Mouse (Mus musculus): ENCODE measurements around the gene Amph. TPM values are rescaled to one million over a fixed set of nuclear protein-coding genes. Genes with fewer than 3 reads are reported as not detected.

Gene Amph
- total and polyA plus RNA-seq, 2 experiments from 2014 or later: 63.8 to 110 TPM

DNA sequence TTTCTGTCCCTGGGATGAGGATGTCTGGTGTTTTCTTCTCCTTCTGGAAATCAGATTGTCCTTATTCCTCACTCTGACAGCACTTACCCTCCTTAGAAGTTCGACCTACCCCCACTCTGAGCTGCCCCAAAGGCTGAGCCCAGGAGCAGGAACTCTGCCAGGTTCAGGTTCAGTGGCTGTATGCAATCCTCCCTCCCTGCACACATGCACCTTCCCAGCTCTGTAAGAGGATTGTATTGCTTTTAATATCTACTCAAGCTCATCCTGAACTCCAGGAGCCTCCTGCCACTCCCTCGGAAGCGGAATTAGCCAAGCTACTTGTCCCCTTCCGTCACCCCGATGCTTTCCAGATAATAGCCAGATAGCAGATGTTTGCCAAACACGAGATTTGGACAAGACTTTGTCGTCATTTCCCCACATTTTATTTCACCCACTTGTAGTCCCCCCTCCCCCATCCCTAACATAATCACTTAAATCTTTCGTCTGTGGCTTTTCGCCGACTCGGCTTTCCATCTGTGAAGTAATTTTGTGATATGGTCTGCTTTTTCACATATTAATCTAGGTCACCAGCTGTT, 1.7 kb downstream of the Amph start:
- no peaks in the 10 kb centered on the region for H3K27me3 ChIP-seq (ENCODE audit: insufficient read depth, low read length)
- ATAC-seq (ENCODE audit: low FRiP score) (no peak), DNase-seq (ENCODE audit: low spot score) (peak; percentile 15)
- peak overlapping the region; percentile 91; the same call in 1 of the 2 replicates for H3K9ac ChIP-seq (replicated peaks; ENCODE audit: low read length, poor library complexity, severe bottlenecking)
- H3K4me2 ChIP-seq (ENCODE audit: low read depth, low read length, poor library complexity, severe bottlenecking): peak overlapping the region; percentile 65
- H3K4me3 ChIP-seq (ENCODE audit: low read depth, low read length): peak overlapping the region; percentile 93
- 53% methylated on average over 11 of the region's 11 CpGs for WGBS
- H3K36me3 ChIP-seq (ENCODE audit: insufficient read depth, low read length): no peaks in the 10 kb centered on the region
- 0 out of 2 replicates have a peak overlapping the region, but pooled peaks have one; percentile 18 for H3K27ac ChIP-seq (ENCODE audit: low read depth, low read length)
- H3K9me3 ChIP-seq (ENCODE audit: low read length): no peaks in the 10 kb centered on the region
- peaks cover 10% of the 10 kb centered on the region for H3K4me1 ChIP-seq (ENCODE audit: insufficient read depth, low read length)
- no peak for TF ChIP-seq CTCF (IDR thresholded peaks at IDR 0.05)

DNA sequence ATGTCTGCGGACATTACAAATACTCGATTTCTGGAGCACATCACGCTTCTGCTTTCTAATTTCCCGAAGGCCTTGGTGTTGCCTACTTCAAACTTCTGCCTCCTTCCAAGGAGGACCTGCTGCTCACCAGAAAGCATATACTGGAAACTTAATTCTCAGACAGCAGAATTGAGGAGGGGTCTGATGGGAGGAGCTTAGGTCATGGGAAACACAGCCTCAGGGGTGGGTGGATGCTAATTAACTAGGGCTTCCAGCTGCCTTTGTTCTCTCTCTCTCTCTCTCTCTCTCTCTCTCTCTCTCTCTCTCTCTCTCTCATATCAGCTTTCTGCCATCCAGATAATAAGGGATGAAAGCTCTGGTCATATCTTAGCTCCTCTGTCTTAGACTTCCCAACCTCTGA, 5.6 kb downstream of the Amph start:
- peaks cover 10% of the 10 kb centered on the region for H3K4me1 ChIP-seq (ENCODE audit: insufficient read depth, low read length)
- H3K36me3 ChIP-seq (ENCODE audit: insufficient read depth, low read length): no peaks in the 10 kb centered on the region
- 80% methylated on average over 4 of the region's 4 CpGs for WGBS
- no peak for TF ChIP-seq CTCF (IDR thresholded peaks at IDR 0.05)
- H3K9me3 ChIP-seq (ENCODE audit: low read length): no peaks in the 10 kb centered on the region
- ATAC-seq (ENCODE audit: low FRiP score): no peak
- H3K4me3 ChIP-seq (ENCODE audit: low read depth, low read length): no peak overlapping the region
- no peak overlapping the region for H3K4me2 ChIP-seq (ENCODE audit: low read depth, low read length, poor library complexity, severe bottlenecking)
- no peaks in the 10 kb centered on the region for H3K27me3 ChIP-seq (ENCODE audit: insufficient read depth, low read length)
- no peak overlapping the region for H3K27ac ChIP-seq (ENCODE audit: low read depth, low read length)
- DNase-seq (ENCODE audit: low spot score): no peak
- H3K9ac ChIP-seq (replicated peaks; ENCODE audit: low read length, poor library complexity, severe bottlenecking): no peak overlapping the region

DNA sequence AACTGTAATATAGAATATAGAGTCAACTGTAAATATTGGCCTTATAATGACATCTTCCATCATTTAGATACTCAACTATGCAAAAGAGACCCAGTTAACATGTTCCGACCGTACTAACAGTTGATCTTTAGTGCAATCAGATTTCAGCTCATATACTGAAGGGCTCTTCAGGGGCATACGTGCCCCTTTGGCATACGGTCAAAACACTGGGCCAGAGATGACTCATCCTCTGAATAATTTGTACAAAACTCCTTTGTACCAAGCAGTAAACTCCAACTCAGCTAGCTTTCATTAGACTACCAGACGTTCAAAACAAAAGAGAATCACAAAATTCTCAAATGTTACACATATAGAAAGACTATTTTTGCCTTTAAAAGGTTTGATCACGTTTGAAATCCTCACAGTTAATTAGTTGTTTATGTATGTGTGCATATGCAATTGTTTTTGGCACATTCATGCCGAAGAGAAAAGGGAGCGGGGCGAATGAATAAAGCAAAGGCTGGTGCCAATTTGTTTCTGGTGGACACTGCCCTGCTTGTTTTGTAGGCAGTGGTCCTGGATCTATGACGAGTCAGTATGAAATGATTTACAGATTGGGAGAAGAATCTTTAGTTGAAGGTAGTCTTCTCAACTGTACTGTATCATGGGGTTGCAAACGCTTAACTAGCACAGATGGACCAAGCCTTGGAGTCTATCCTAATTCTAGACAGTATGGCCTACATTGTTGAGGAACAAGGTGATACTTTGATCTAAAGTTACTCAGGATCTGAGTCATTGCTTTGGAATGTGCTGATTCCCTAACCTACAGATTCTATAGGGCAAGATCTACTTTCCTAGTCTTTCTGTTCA, 8.3 kb downstream of the Amph start:
- no peak for TF ChIP-seq CTCF (IDR thresholded peaks at IDR 0.05)
- no peak overlapping the region for H3K9ac ChIP-seq (replicated peaks; ENCODE audit: low read length, poor library complexity, severe bottlenecking)
- no peak for ATAC-seq (ENCODE audit: low FRiP score)

DNA sequence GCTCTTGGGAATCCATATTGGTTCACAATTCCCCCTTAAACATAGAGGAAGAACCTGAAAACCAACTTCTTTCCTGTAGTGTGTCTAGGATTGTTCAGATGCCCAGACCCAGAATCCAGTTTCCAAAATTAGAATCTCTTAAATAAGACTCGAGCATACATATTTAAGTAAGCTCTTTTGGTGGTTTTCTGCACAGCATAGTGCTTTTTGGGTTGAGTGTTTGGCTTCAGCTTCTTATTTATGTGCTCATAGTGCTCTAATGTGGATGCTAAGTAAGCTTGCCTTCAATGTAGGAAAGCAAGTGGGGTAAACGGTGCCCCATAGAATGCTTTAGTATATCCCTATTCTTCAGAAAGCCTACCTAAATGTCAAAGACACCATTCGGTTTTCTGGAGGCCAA, 9.0 kb downstream of the Amph start:
- Histone ChIP-seq H3K9ac (replicated peaks; ENCODE audit: low read length, poor library complexity, severe bottlenecking) (no peak overlapping the region), H3K4me3 (ENCODE audit: low read depth, low read length) (no peak overlapping the region), H3K27ac (ENCODE audit: low read depth, low read length) (no peak overlapping the region), H3K9me3 (ENCODE audit: low read length) (no peaks in the 10 kb centered on the region), H3K27me3 (ENCODE audit: insufficient read depth, low read length) (no peaks in the 10 kb centered on the region), H3K36me3 (ENCODE audit: insufficient read depth, low read length) (no peaks in the 10 kb centered on the region), H3K4me2 (ENCODE audit: low read depth, low read length, poor library complexity, severe bottlenecking) (no peak overlapping the region), H3K4me1 (ENCODE audit: insufficient read depth, low read length) (no peaks in the 10 kb centered on the region)
- ATAC-seq (ENCODE audit: low FRiP score) (no peak), DNase-seq (ENCODE audit: low spot score) (no peak)
- TF ChIP-seq CTCF (IDR thresholded peaks at IDR 0.05): no peak
- WGBS: 91% methylated on average over 3 of the region's 3 CpGs

More for the DNA sequence above, 8.3 kb downstream of the Amph start:
- WGBS: 85% methylated on average over 11 of the region's 11 CpGs
- no peaks in the 10 kb centered on the region for H3K36me3 ChIP-seq (ENCODE audit: insufficient read depth, low read length)
- H3K9me3 ChIP-seq (ENCODE audit: low read length): no peaks in the 10 kb centered on the region
- H3K27ac ChIP-seq (ENCODE audit: low read depth, low read length): no peak overlapping the region
- no peak overlapping the region for H3K4me2 ChIP-seq (ENCODE audit: low read depth, low read length, poor library complexity, severe bottlenecking)
- DNase-seq (ENCODE audit: low spot score): peak; percentile 50
- H3K4me1 ChIP-seq (ENCODE audit: insufficient read depth, low read length): no peaks in the 10 kb centered on the region
- H3K27me3 ChIP-seq (ENCODE audit: insufficient read depth, low read length): no peaks in the 10 kb centered on the region
- no peak overlapping the region for H3K4me3 ChIP-seq (ENCODE audit: low read depth, low read length)

DNA sequence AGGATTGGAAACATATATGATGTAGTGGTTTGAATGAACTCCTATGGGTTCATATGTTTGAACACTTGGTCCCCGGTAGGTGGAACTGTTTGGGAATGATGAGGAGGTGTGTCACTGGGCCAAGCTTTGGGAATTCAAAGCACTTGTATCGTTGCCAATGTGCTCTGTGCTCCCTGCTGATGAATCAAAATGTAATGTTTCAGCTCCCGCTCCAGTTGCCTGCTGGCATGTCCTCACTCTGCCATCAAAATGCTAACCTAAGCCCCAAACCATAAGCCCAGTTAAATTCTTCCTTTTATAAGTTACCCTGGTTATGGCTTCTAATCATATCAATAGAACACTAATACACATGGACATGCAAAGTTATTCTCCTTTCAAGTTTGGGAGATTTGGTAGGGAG, 24.6 kb downstream of the Amph start:
- no peaks in the 10 kb centered on the region for H3K36me3 ChIP-seq (ENCODE audit: insufficient read depth, low read length)
- 82% methylated on average over 3 of the region's 3 CpGs for WGBS
- no peak overlapping the region for H3K27ac ChIP-seq (ENCODE audit: low read depth, low read length)
- DNase-seq (ENCODE audit: low spot score): no peak
- no peak overlapping the region for H3K9ac ChIP-seq (replicated peaks; ENCODE audit: low read length, poor library complexity, severe bottlenecking)
- no peak for TF ChIP-seq CTCF (IDR thresholded peaks at IDR 0.05)
- H3K4me2 ChIP-seq (ENCODE audit: low read depth, low read length, poor library complexity, severe bottlenecking): no peak overlapping the region
- no peaks in the 10 kb centered on the region for H3K4me1 ChIP-seq (ENCODE audit: insufficient read depth, low read length)
- H3K9me3 ChIP-seq (ENCODE audit: low read length): no peaks in the 10 kb centered on the region
- no peaks in the 10 kb centered on the region for H3K27me3 ChIP-seq (ENCODE audit: insufficient read depth, low read length)
- no peak overlapping the region for H3K4me3 ChIP-seq (ENCODE audit: low read depth, low read length)
- no peak for ATAC-seq (ENCODE audit: low FRiP score)

DNA sequence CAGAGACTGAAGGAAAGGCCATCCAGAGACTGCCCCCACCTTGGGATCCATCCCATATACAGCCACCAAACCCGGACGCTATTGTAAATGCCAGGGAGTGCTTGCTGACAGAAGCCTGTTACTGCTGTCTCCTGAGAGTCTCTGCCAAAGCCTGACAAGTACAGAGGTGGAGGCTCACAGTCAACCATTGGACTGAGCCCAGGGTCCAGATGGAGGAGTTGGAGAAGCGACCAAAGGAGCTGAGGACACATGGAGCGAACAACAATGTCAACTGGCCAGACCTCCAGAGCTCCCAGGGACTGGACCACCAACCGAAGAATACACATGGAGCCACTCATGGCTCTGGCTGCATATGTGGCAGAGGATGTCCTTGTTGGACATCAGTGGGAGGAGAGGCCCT, 26.3 kb downstream of the Amph start:
- H3K27me3 ChIP-seq (ENCODE audit: insufficient read depth, low read length): no peaks in the 10 kb centered on the region
- TF ChIP-seq CTCF (IDR thresholded peaks at IDR 0.05): no peak
- over 99% methylated on average over 5 of the region's 5 CpGs for WGBS
- H3K9me3 ChIP-seq (ENCODE audit: low read length): no peaks in the 10 kb centered on the region
- ATAC-seq (ENCODE audit: low FRiP score): no peak
- H3K4me2 ChIP-seq (ENCODE audit: low read depth, low read length, poor library complexity, severe bottlenecking): no peak overlapping the region
- no peak overlapping the region for H3K9ac ChIP-seq (replicated peaks; ENCODE audit: low read length, poor library complexity, severe bottlenecking)
- no peaks in the 10 kb centered on the region for H3K4me1 ChIP-seq (ENCODE audit: insufficient read depth, low read length)
- no peaks in the 10 kb centered on the region for H3K36me3 ChIP-seq (ENCODE audit: insufficient read depth, low read length)
- no peak for DNase-seq (ENCODE audit: low spot score)
- H3K4me3 ChIP-seq (ENCODE audit: low read depth, low read length): no peak overlapping the region
- H3K27ac ChIP-seq (ENCODE audit: low read depth, low read length): no peak overlapping the region

Data from midbrain, postnatal 0 days (tissue).